ENCODE assay signal across 19 mouse cellular contexts in genomic region chr19:9059391-9059790, GRCm38 (mm10). TPM values are rescaled to one million over a fixed set of nuclear protein-coding genes. Genes with fewer than 3 reads are reported as not detected.
"Had no signal": no experiment of that assay in that cellular context is flagged by ENCODE, and none has a peak within 500 bp of the region (broad histone marks: within the 10 kb centered on the region; RNA-seq: fewer than 3 reads in every experiment).

No protein-coding gene starts in this region.

- H3K4me1 ChIP-seq: limb, embryonic 13.5 days; neural tube, embryonic 13.5 days had no signal

- H3K4me3 ChIP-seq: layer of hippocampus, adult 2 months; limb, embryonic 13.5 days; midbrain, embryonic 10.5 days; neural tube, embryonic 13.5 days had no signal

- DNase-seq: kidney, postnatal 10 days; kidney, postnatal 4 days; left cerebral cortex, postnatal 4 days; midbrain, embryonic 14.5 days; retina, postnatal 1 day; right cerebral cortex, postnatal 4 days; spleen, adult 18-20 months; thymus, adult 18-20 months; thymus, postnatal 14 days had no signal

- H3K27ac ChIP-seq: layer of hippocampus, adult 2 months; limb, embryonic 13.5 days; liver, embryonic 14.5 days; midbrain, embryonic 10.5 days; neural tube, embryonic 13.5 days had no signal

RNA-seq across cellular contexts. Expression of gene Scgb1a1, which starts 28.4 kb away (rescaled TPM):
- total RNA-seq: layer of hippocampus, adult 2 months; layer of hippocampus, postnatal 14 days; left cerebral cortex, adult 18-20 months; left cerebral cortex, postnatal 10 days; liver, adult 2 months had no signal
- polyA plus RNA-seq: limb, embryonic 13.5 days; liver, embryonic 14.5 days; midbrain, embryonic 10.5 days; midbrain, embryonic 14.5 days; neural tube, embryonic 13.5 days; stomach, embryonic 14.5 days had no signal
